Mouse (Mus musculus) spleen, postnatal 14 days (tissue): Measurements from ENCODE around the gene 1110025L11Rik.
"Not testable (repeated sequence)": the region's sequence is repeated elsewhere in the genome, so short reads cannot be mapped to it uniquely, and the experiment has no call there.

Experiments
- DNase-seq, 2 experiments: peaks; one replicate each; pipeline ENCODE4 v3.0.0; 2021 to 2022; ENCODE audit warnings: low spot score in 2 of 2

Gene 1110025L11Rik

DNA sequence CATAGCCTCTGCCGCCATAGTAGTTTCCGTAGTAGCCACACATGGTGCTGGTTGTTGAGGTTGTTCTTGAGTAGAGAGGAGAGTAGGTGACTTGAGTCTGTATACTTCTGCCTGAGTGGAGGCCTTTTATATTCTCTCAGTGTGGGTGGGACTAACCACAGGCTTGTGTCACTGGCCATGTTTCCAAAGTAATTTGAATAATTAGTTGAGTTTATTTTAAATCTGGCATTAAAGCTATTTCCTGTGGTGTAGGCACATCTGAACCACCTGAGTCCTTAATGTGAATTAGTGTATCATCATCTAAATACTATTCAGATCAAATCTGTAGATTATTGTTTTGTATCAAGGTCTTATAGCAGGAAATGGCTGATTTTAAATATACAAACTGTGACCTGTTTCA, at the start of gene 1110025L11Rik:
Gene 1110025L11Rik (minus strand): TSS at position 101 of the 400 bp plus-strand sequence.
- not testable (repeated sequence) for DNase-seq

DNA sequence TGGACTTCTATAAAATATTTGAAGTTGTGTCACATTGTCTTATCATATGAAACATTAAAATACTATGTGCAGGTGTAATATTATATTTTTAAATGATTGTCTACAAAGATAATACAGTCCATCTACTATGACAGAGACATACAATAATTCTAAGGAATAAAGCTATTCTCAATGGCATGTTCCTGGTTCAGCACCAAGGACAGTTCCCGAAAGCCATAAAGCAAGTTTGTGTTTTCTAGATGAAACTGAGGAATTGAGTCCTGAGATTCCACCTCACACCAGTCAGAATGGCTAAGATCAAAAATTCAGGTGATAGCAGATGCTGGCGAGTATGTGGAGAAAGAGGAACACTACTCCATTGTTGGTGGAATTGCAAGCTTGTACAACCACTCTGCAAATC, 7.2 kb upstream of the 1110025L11Rik start:
- DNase-seq: not testable (repeated sequence)

DNA sequence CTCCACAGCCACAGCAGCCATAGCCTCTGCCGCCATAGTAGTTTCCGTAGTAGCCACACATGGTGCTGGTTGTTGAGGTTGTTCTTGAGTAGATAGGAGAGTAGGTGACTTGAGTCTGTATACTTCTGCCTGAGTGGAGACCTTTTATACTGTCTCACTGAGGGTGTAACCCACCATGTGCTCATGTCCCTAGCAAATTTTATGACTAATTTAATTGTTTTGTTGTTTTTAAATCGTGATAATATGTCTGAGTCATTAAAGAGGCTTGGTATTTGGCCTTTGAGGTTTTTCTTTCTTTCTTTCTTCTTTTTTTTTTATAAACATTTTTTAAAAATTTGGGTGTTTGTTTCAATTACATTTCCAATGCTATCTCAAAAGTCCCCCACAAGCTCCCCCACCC, 16.0 kb downstream of the 1110025L11Rik start, which contains the start of gene Krtap6-5:
Gene Krtap6-5 (minus strand): TSS at position 101 of the 400 bp plus-strand sequence.
- DNase-seq: no peak

DNA sequence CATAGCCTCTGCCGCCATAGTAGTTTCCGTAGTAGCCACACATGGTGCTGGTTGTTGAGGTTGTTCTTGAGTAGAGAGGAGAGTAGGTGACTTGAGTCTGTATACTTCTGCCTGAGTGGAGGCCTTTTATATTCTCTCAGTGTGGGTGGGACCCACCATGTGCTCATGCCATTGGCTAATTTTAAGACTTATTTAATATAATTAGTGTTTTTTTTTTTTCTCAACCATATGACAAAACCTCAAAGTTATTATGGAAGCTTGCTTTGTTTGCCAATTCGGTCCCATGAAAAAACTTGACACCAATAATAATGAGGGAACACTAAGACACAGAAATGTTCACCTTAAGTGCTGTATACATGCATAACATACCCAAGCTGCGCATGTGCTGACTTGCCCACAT, 22.4 kb downstream of the 1110025L11Rik start, which contains the start of gene Gm10228:
Gene Gm10228 (minus strand): TSS at position 101 of the 400 bp plus-strand sequence.
- DNase-seq: not testable (repeated sequence)

DNA sequence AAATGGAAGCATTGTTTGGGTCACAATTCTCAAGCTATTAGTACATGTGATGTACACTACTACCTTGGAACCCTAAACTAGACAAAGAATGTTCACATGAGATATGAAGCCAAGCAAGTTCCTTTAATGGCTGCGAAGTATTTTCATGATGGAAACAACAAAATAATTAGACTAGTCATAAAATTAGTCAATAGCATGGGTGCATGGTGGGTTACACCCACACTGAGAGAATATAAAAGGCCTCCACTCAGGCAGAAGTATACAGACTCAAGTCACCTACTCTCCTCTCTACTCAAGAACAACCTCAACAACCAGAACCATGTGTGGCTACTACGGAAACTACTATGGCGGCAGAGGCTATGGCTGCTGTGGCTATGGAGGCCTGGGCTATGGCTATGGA, 32.4 kb downstream of the 1110025L11Rik start, which contains the start of gene Krtap6-1:
Gene Krtap6-1 (plus strand): TSS at position 301 of the 400 bp plus-strand sequence.
- DNase-seq: not testable (repeated sequence)

DNA sequence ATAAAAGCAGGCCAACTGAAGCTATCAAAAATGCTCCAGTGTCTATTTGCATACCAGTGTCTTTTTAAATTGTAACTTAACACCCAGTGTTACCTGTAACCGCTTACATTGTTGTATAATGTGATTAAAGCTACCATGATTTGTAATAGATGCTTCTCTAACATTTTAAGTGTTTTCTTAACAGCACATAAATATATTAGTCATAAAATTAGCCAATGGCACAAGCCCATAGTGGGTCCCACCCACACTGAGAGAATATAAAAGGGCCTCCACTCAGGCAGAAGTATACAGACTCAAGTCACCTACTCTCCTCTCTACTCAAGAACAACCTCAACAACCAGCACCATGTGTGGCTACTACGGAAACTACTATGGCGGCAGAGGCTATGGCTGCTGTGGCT, 48.8 kb downstream of the 1110025L11Rik start, which contains the start of gene Gm10229:
Gene Gm10229 (plus strand): TSS at position 301 of the 400 bp plus-strand sequence.
- not testable (repeated sequence) for DNase-seq

DNA sequence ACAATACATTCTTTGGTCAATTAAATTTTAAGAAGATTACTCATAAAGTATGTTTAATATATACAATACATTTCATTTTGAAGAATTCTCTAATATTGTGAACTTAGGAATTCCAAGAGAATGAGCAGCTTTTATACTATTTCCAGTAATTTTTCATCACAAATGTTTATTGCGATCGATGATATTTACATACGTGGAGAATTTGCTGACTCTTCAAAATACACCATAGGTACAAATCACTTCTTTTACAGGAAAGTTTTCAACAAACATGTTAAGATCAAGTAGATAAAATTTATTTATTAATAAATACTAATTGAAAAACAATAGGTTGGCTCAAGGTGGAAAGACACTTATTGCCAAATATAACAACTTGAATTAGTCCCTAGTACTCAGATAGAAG, 49.8 kb downstream of the 1110025L11Rik start:
- DNase-seq: no peak
